Mouse (Mus musculus) skeletal muscle tissue, adult 2 months (tissue): ENCODE results near the gene Wdfy1.

Experiments
- DNase-seq: peaks from one replicate; pipeline ENCODE4 v3.0.0-alpha.2; 2012; ENCODE audit warnings: low read depth, low spot score

Wdfy1 gene

GRCm38 (mm10) chr1:79775927-79776458 lies at the start of gene Wdfy1, which contains the start of gene Mrpl44:
TSS of gene Wdfy1 (minus strand) at chr1:79776143.
TSS of gene Mrpl44 (plus strand) at chr1:79776018.
- DNase-seq, result peak; percentile 97

GRCm38 (mm10) chr1:79823951-79824633 lies 48.1 kb upstream of the Wdfy1 start:
- no peak for DNase-seq

GRCm38 (mm10) chr1:79822806-79823525 lies 47.0 kb upstream of the Wdfy1 start:
- peak; percentile 78 for DNase-seq

- peak; percentile 82 for DNase-seq
Measured at GRCm38 (mm10) chr1:79819296-79819879, 43.4 kb upstream of the Wdfy1 start.

- no peak for DNase-seq
Measured at GRCm38 (mm10) chr1:79815446-79815845, 39.5 kb upstream of the Wdfy1 start.

GRCm38 (mm10) chr1:79809447-79809846 lies 33.5 kb upstream of the Wdfy1 start:
- DNase-seq, result no peak

GRCm38 (mm10) chr1:79806865-79807264 lies 30.9 kb upstream of the Wdfy1 start:
- no peak for DNase-seq

- DNase-seq, result no peak
Measured at GRCm38 (mm10) chr1:79803614-79804013, 27.7 kb upstream of the Wdfy1 start.

- no peak for DNase-seq
Measured at GRCm38 (mm10) chr1:79802858-79803427, 27.0 kb upstream of the Wdfy1 start.

GRCm38 (mm10) chr1:79797084-79797483 lies 21.1 kb upstream of the Wdfy1 start:
- DNase-seq, result no peak

- no peak for DNase-seq
Measured at GRCm38 (mm10) chr1:79786267-79786927, 10.5 kb upstream of the Wdfy1 start.

GRCm38 (mm10) chr1:79782433-79782832 lies 6.5 kb upstream of the Wdfy1 start:
- no peak for DNase-seq

GRCm38 (mm10) chr1:79778011-79778410 lies 2.1 kb upstream of the Wdfy1 start:
- no peak for DNase-seq

GRCm38 (mm10) chr1:79774164-79774780 lies 1.7 kb downstream of the Wdfy1 start:
- no peak for DNase-seq

GRCm38 (mm10) chr1:79768231-79768630 lies 7.7 kb downstream of the Wdfy1 start:
- no peak for DNase-seq

GRCm38 (mm10) chr1:79764483-79764882 lies 11.5 kb downstream of the Wdfy1 start:
- DNase-seq, result no peak

GRCm38 (mm10) chr1:79764031-79764430 lies 11.9 kb downstream of the Wdfy1 start:
- no peak for DNase-seq

GRCm38 (mm10) chr1:79762282-79763250 lies 13.4 kb downstream of the Wdfy1 start:
- no peak for DNase-seq

GRCm38 (mm10) chr1:79761917-79762271 lies 14.0 kb downstream of the Wdfy1 start:
- no peak for DNase-seq
